Mouse (Mus musculus): ENCODE measurements at regions not wholly inside any gene's neighbourhood (a gene's known extent, or its start where the extent isn't known, plus 50 kb on each side); places are given as distances from the start of the nearest gene placed in this dataset.

- TF ChIP-seq POLR2A (IDR thresholded peaks at IDR 0.05; ENCODE audit: insufficient read depth, low read depth, low read length), result no peak
- no peak for TF ChIP-seq EP300 (IDR thresholded peaks at IDR 0.05; ENCODE audit: insufficient read depth, low read depth, low read length)
- TF ChIP-seq CTCF (IDR thresholded peaks at IDR 0.05), result no peak
- intact Hi-C loops (cut with DNase I), result no loop called here
- DNase-seq, result no peak
- Histone ChIP-seq H3K36me3 (ENCODE audit: control insufficient read depth, insufficient read depth, low read length) (no peaks in the 10 kb centered on the region; the same call in 1 of the 2 replicates), H3K79me2 (replicated peaks; ENCODE audit: control insufficient read depth, insufficient read depth, low read length) (no peaks in the 10 kb centered on the region), H3K27ac (no peak overlapping the region), H3K4me1 (ENCODE audit: control insufficient read depth, insufficient read depth, low read length) (no peaks in the 10 kb centered on the region), H3K4me3 (no peak overlapping the region), H3K27me3 (ENCODE audit: control insufficient read depth, insufficient read depth, low read length) (no peaks in the 10 kb centered on the region), H3K9ac (ENCODE audit: low read depth, low read length) (no peak overlapping the region)
- 77% methylated on average over 9 of the region's 9 CpGs for WGBS
These were observed 284.5 kb downstream of the Trim52 start for GRCm38 (mm10) chr14:106390546-106390945.

- Histone ChIP-seq H3K4me3 (no peak overlapping the region), H3K79me2 (replicated peaks; ENCODE audit: control insufficient read depth, insufficient read depth, low read length) (no peaks in the 10 kb centered on the region), H3K4me1 (ENCODE audit: control insufficient read depth, insufficient read depth, low read length) (no peaks in the 10 kb centered on the region), H3K27me3 (ENCODE audit: control insufficient read depth, insufficient read depth, low read length) (no peaks in the 10 kb centered on the region), H3K9ac (ENCODE audit: low read depth, low read length) (no peak overlapping the region), H3K27ac (no peak overlapping the region), H3K36me3 (ENCODE audit: control insufficient read depth, insufficient read depth, low read length) (no peaks in the 10 kb centered on the region)
- intact Hi-C loops (cut with DNase I), result no loop called here
- WGBS, result 33% methylated on average over 4 of the region's 4 CpGs
- no peak for DNase-seq
- TF ChIP-seq POLR2A (IDR thresholded peaks at IDR 0.05; ENCODE audit: insufficient read depth, low read depth, low read length) (no peak), CTCF (IDR thresholded peaks at IDR 0.05) (no peak), EP300 (IDR thresholded peaks at IDR 0.05; ENCODE audit: insufficient read depth, low read depth, low read length) (no peak)
These were observed 288.0 kb downstream of the Trim52 start for GRCm38 (mm10) chr14:106393978-106394377.

GRCm38 (mm10) chr14:106412917-106413558 is 307.0 kb downstream of the Trim52 start:
- intact Hi-C loops (cut with DNase I), result no loop called here

GRCm38 (mm10) chr14:106424714-106425113 is 318.7 kb downstream of the Trim52 start:
- TF ChIP-seq CTCF (IDR thresholded peaks at IDR 0.05) (no peak), EP300 (IDR thresholded peaks at IDR 0.05; ENCODE audit: insufficient read depth, low read depth, low read length) (peak; percentile 54; the same call in 1 of the 2 replicates)
- H3K4me1 ChIP-seq (ENCODE audit: control insufficient read depth, insufficient read depth, low read length), result no peaks in the 10 kb centered on the region; the same call in 1 of the 2 replicates
- WGBS, result 18% methylated on average over 4 of the region's 4 CpGs
- no peaks in the 10 kb centered on the region for H3K79me2 ChIP-seq (replicated peaks; ENCODE audit: control insufficient read depth, insufficient read depth, low read length)
- no peak overlapping the region for H3K27ac ChIP-seq
- H3K9ac ChIP-seq (ENCODE audit: low read depth, low read length), result no peak overlapping the region
- DNase-seq, result peak in 1 of 2 experiments; percentile 15
- no peaks in the 10 kb centered on the region for H3K27me3 ChIP-seq (ENCODE audit: control insufficient read depth, insufficient read depth, low read length)
- no peaks in the 10 kb centered on the region for H3K36me3 ChIP-seq (ENCODE audit: control insufficient read depth, insufficient read depth, low read length)
- intact Hi-C loops (cut with DNase I), result loop anchor here (5.0 kb wide), 1 partner anchor 202 kb away; no protein-coding TSS in a partner anchor
- H3K4me3 ChIP-seq, result no peak overlapping the region

More at GRCm38 (mm10) chr14:106412917-106413558, 307.0 kb downstream of the Trim52 start:
- Histone ChIP-seq H3K9ac (ENCODE audit: low read depth, low read length) (no peak overlapping the region), H3K27ac (no peak overlapping the region), H3K4me3 (no peak overlapping the region), H3K79me2 (replicated peaks; ENCODE audit: control insufficient read depth, insufficient read depth, low read length) (no peaks in the 10 kb centered on the region), H3K4me1 (ENCODE audit: control insufficient read depth, insufficient read depth, low read length) (no peaks in the 10 kb centered on the region), H3K36me3 (ENCODE audit: control insufficient read depth, insufficient read depth, low read length) (no peaks in the 10 kb centered on the region), H3K27me3 (ENCODE audit: control insufficient read depth, insufficient read depth, low read length) (no peaks in the 10 kb centered on the region)
- no peak for TF ChIP-seq POLR2A (IDR thresholded peaks at IDR 0.05; ENCODE audit: insufficient read depth, low read depth, low read length)
- TF ChIP-seq CTCF (IDR thresholded peaks at IDR 0.05), result no peak
- no peak for TF ChIP-seq EP300 (IDR thresholded peaks at IDR 0.05; ENCODE audit: insufficient read depth, low read depth, low read length)
- no peak for DNase-seq
- 90% methylated on average over 2 of the region's 2 CpGs for WGBS

GRCm38 (mm10) chr14:106428594-106428993 is 322.6 kb downstream of the Trim52 start:
- Histone ChIP-seq H3K79me2 (replicated peaks; ENCODE audit: control insufficient read depth, insufficient read depth, low read length) (no peaks in the 10 kb centered on the region), H3K4me3 (no peak overlapping the region), H3K36me3 (ENCODE audit: control insufficient read depth, insufficient read depth, low read length) (no peaks in the 10 kb centered on the region), H3K27me3 (ENCODE audit: control insufficient read depth, insufficient read depth, low read length) (no peaks in the 10 kb centered on the region), H3K4me1 (ENCODE audit: control insufficient read depth, insufficient read depth, low read length) (no peaks in the 10 kb centered on the region; the same call in 1 of the 2 replicates), H3K9ac (ENCODE audit: low read depth, low read length) (no peak overlapping the region), H3K27ac (no peak overlapping the region)
- WGBS, result 77% methylated on average over 2 of the region's 2 CpGs
- DNase-seq, result no peak
- intact Hi-C loops (cut with DNase I), result no loop called here
- TF ChIP-seq POLR2A (IDR thresholded peaks at IDR 0.05; ENCODE audit: insufficient read depth, low read depth, low read length), result no peak
- TF ChIP-seq CTCF (IDR thresholded peaks at IDR 0.05), result no peak
- TF ChIP-seq EP300 (IDR thresholded peaks at IDR 0.05; ENCODE audit: insufficient read depth, low read depth, low read length), result no peak

- no peaks in the 10 kb centered on the region for H3K4me1 ChIP-seq (ENCODE audit: control insufficient read depth, insufficient read depth, low read length)
- no peaks in the 10 kb centered on the region for H3K36me3 ChIP-seq (ENCODE audit: control insufficient read depth, insufficient read depth, low read length)
- no peaks in the 10 kb centered on the region for H3K79me2 ChIP-seq (replicated peaks; ENCODE audit: control insufficient read depth, insufficient read depth, low read length)
- no peak overlapping the region for H3K4me3 ChIP-seq
- intact Hi-C loops (cut with DNase I), result loop anchor here (1.0 kb wide), 1 partner anchor 61 kb away; no protein-coding TSS in a partner anchor
- WGBS, result 8% methylated on average over 5 of the region's 5 CpGs
- TF ChIP-seq POLR2A (IDR thresholded peaks at IDR 0.05; ENCODE audit: insufficient read depth, low read depth, low read length) (no peak), CTCF (IDR thresholded peaks at IDR 0.05) (peak; percentile 89), EP300 (IDR thresholded peaks at IDR 0.05; ENCODE audit: insufficient read depth, low read depth, low read length) (0 out of 2 replicates have a peak, but pooled peaks have one; percentile 50)
- H3K27me3 ChIP-seq (ENCODE audit: control insufficient read depth, insufficient read depth, low read length), result no peaks in the 10 kb centered on the region
- H3K9ac ChIP-seq (ENCODE audit: low read depth, low read length), result no peak overlapping the region
- no peak overlapping the region for H3K27ac ChIP-seq
- peak; percentile 40 to 49 for DNase-seq
These were observed 333.3 kb downstream of the Trim52 start for GRCm38 (mm10) chr14:106439282-106439681.

Measured in heart, adult 2 months (tissue).